Mouse (Mus musculus) liver, adult (tissue): Measurements from ENCODE around the gene Cyp4a10.
"Not testable (repeated sequence)": the region's sequence is repeated elsewhere in the genome, so short reads cannot be mapped to it uniquely, and the experiment has no call there.

ENCODE experiments used
- GATA4 ChIP-seq: IDR thresholded peaks from 2 replicates; pipeline ENCODE4 v1.6.1; 2014; ENCODE audit warnings: mild to moderate bottlenecking, low read length; ENCODE audit not compliant: insufficient replicate concordance

The Cyp4a10 gene

DNA sequence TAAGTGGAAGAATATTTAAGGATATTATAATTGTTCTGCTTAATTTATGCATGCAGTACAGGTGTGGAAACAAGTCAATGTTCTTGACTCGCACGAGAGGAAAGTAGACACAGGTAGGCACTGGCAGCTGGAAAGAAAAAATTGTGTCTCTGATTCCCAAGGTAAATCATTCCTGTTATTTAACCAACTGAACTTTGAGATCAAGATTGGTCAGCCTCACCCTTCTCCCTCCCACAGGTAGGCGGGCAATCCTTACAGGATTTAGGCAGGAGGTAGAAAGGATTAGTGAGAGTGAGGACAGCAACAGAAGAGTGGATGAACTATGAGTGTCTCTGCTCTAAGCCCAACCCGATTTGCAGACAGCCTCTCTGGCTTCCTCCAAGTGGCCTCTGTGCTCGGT, at the start of gene Cyp4a10:
Gene Cyp4a10 (plus strand): TSS at position 265 of the 400 bp plus-strand sequence.
- TF ChIP-seq GATA4: not testable (repeated sequence)

GRCm38 (mm10) chr4:115481006-115481652, 36.9 kb upstream of the Cyp4a10 start:
- no peak for TF ChIP-seq GATA4

GRCm38 (mm10) chr4:115496001-115496400, 22.1 kb upstream of the Cyp4a10 start, which contains the start of gene Cyp4a14:
Gene Cyp4a14 (minus strand): TSS chr4:115496142.
- TF ChIP-seq GATA4: no peak

DNA sequence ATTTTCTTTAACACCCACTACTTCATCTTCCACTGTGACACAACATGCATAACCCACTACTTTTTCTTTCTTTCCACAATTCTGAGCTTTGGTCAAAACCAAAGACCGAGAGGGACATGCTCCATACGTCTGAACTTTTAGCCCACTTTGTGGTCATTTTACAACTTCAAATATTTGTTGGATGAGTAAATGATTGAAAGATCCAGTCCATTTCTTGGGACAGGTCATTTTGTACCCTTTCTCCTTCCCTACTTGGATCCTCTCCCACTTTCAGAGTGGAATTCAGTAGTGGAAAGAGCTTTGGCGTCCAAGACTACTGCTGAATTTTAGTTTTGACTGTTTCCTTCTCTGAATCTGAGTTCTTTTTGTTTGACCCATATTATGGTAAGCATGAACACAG, 20.6 kb upstream of the Cyp4a10 start:
- TF ChIP-seq GATA4: no peak

GRCm38 (mm10) chr4:115513964-115514363, 4.1 kb upstream of the Cyp4a10 start:
- TF ChIP-seq GATA4: peak; percentile 97

GRCm38 (mm10) chr4:115519444-115519843, 1.4 kb downstream of the Cyp4a10 start:
- peak; percentile 63; the same call in 1 of the 2 replicates for TF ChIP-seq GATA4

- no peak for TF ChIP-seq GATA4
These were observed 3.7 kb downstream of the Cyp4a10 start for GRCm38 (mm10) chr4:115521766-115522165.

GRCm38 (mm10) chr4:115545101-115545500, 27.0 kb downstream of the Cyp4a10 start:
- TF ChIP-seq GATA4: no peak

GRCm38 (mm10) chr4:115546141-115546828, 28.2 kb downstream of the Cyp4a10 start:
- TF ChIP-seq GATA4: peak; percentile 90

DNA sequence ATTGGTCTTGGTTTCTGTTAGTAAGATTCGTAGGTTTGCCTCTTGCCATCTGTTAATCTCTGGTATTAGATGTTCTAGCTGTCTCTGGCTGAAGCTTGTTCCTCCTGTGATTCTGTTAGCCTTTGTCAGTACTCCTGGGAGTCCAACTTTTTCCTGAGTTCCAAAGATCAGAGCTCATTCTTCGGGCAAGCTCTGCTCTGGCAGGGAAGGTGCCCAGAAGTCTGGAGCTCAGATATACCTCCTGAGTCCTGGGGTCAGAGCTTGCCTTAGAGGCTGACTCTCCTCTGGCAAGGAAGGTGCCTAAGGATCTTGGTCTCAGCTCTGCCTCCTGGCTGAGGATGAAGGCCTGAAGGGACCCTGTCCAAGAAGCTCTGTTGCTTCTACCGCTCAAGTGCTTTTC, 34.7 kb downstream of the Cyp4a10 start:
- TF ChIP-seq GATA4: no peak

GRCm38 (mm10) chr4:115555513-115555912, 37.4 kb downstream of the Cyp4a10 start:
- TF ChIP-seq GATA4: peak; percentile 87; the same call in 1 of the 2 replicates

DNA sequence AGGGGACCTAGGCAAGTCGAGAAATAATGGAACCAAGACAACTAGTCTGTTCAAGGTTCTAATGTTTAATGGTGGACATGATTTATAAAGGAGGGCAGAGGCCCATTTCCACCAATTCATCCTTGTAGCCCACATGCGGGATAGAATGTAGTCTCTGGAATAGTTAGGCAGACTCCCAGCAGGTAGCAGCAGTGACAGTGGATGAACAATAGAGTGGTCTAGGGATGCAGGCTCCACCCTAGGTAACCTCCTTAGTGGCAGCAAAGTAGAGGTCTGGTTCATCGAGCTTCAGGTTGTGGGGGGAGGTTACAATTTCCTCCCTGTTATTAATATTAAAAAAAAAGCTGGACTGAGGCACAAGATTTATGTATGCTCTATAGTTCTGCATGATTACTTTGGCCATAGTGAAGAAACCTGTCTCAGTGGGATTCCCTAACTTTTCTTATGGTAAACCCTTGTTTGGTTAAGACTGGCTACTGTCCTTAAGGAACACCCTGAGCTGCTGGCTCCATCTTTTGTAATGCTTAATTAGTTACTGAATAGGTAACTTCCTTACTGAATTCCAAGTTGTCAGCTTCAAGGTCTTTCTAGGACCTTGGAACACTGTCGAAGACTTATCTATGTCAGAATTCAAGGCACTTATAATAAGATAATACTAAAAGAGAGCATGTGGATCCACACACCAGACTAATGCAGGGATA, 39.9 kb downstream of the Cyp4a10 start:
- TF ChIP-seq GATA4: no peak

DNA sequence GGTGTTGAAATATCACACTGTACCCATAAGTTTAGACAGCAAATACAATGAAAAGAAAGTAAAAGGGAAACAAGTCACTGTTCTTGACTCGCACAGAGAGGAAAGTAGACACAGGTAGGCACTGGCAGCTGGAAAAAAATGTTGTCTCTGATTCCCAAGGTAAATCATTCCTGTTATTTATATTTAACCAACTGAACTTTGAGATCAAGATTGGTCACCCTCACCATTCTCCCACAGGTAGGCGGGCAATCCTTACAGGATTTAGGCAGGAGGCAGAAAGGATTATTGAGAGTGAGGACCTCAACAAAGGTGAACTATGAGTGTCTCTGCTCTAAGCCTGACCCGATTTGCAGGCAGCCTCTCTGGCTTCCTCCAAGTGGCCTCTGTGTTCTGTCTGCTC, 45.3 kb downstream of the Cyp4a10 start, which contains the start of gene Cyp4a31:
Gene Cyp4a31 (plus strand): TSS at position 249 of the 400 bp plus-strand sequence.
- no peak for TF ChIP-seq GATA4

DNA sequence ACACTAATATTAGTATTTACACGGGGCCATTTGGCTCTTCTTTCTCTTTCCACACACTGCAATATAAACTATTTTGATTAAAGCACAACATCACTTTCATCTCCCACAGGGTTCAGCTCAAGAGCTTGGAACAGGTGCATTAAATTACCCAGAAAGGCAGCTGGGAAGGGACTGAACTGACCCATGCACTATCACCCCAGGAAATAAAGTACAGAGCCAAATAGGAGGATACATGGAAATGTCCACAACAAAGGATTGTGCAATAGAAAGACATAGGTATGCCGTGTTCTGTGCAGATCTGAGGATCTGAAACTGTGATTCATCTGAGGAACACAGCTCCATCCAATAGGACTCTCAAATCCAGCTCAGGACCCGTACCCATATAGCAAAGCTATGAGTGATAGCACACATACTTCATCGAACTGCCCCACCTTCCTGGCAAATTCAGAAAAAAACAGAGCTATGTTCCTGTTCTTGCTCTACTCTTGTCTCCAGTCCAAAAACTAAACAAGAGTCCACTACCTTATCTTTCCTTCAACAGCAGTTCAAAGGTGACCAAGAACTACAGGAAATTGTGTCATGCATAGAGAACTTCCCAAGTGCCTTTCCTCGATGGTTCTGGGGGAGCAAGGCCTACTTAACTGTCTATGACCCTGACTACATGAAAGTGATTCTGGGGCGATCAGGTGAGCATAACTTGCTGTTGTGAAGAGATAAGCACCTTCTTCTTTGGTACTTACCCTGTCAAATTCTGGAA, 46.6 kb downstream of the Cyp4a10 start:
- TF ChIP-seq GATA4: 0 out of 2 replicates have a peak, but pooled peaks have one; percentile 32

DNA sequence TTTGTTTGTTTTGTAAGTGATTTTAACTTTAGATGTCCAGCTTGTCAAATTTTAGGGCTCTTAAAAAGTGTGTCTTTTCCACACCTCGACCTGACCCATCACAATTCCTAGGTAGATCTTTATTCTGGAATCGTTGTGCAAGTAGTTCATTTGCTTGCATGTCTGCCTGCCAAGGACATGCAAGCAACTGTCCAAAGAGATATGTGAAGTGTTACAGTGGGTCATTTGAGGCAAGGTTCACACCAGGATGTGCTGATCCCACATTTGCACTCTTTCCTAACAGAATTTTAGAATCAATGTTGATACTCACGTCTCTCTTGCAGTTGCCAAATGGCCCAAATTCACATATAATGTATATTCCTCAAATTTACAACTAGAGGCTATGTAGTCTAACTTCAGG, 57.2 kb downstream of the Cyp4a10 start:
- peak; percentile 64; the same call in 1 of the 2 replicates for TF ChIP-seq GATA4

DNA sequence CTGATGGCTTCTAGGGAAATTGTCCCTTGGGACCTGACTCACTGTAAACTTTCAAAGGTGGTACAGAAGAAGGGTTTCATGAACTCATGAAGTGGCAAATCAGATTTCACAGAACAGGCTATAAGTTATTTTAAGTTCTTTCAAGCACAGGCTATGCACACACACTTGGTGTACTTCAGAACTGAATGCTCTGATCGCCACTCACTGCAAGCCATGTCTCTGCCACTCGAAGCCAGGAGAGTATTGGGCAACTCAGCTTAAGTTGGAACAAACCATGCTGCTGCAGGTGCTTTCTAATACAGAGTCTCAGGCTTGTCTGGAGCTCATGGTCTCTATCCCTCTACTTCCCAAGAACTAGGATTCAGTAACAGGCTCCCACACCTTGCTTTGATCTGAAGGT, 57.7 kb downstream of the Cyp4a10 start:
- TF ChIP-seq GATA4: no peak

GRCm38 (mm10) chr4:115583036-115583435, 65.0 kb downstream of the Cyp4a10 start:
- peak; percentile 67; the same call in 1 of the 2 replicates for TF ChIP-seq GATA4
